Comparison of ENCODE assay signal across 19 mouse cellular contexts in genomic region chr8:121861276-121861675, GRCm38 (mm10). TPM values are rescaled to one million over a fixed set of nuclear protein-coding genes. Genes with fewer than 3 reads are reported as not detected.
DNase-seq lines count a peak whose midpoint lies in the region; ATAC-seq and TF ChIP-seq lines count a peak whose summit lies in the region.
"Had no signal": no experiment of that assay in that cellular context is flagged by ENCODE, and none has a peak within 500 bp of the region (broad histone marks: within the 10 kb centered on the region; RNA-seq: fewer than 3 reads in every experiment).

No protein-coding gene starts in this region.

- ATAC-seq in lung, embryonic 16.5 days (ENCODE audit: low read depth) = 0 out of 2 replicates have a peak, but pooled peaks have one; percentile 28
- ATAC-seq in embryonic facial prominence, embryonic 15.5 days (ENCODE audit: insufficient number of reproducible peaks, low FRiP score, low TSS enrichment, low read depth) = no peak
- ATAC-seq in megakaryocyte progenitor cell, adult 5-6 weeks (replicated peaks; ENCODE audit: poor library complexity) = peak; percentile 87
- no peak for ATAC-seq in heart, embryonic 12.5 days (ENCODE audit: insufficient number of reproducible peaks, low FRiP score)
- ATAC-seq: forebrain, embryonic 14.5 days had no signal

- no peak for DNase-seq in lung, adult 2 months
- peak; percentile 63 for DNase-seq in CH12.LX (ENCODE audit: extremely low read depth)
- no peak for DNase-seq in ovary, postnatal 14 days (ENCODE audit: low spot score)
- DNase-seq in thymus, adult 18-20 months = no peak
- DNase-seq: adrenal gland, adult 2 months; cerebellum, adult 8-10 months; embryo, embryonic 11 days; heart, postnatal 4 days; kidney, adult 2 months; kidney, postnatal 36 days; liver, postnatal 0 days; thymus, adult 2 months had no signal

- TF ChIP-seq CTCF in lung, adult 2 months (IDR thresholded peaks at IDR 0.05; ENCODE audit: insufficient read depth, low read length) = no peak
- no peak for TF ChIP-seq CTCF in CH12.LX (conservative IDR thresholded peaks at IDR 0.05 in 1 of 2, IDR thresholded peaks at IDR 0.05 in 1 of 2; ENCODE audit: low read depth in 2 of 2, low read length in 2 of 2)

- H3K9me3 ChIP-seq in lung, embryonic 16.5 days (ENCODE audit: control insufficient read depth, low read length) = no peaks in the 10 kb centered on the region
- no peaks in the 10 kb centered on the region for H3K9me3 ChIP-seq in CH12.LX (replicated peaks; ENCODE audit: low read length)
- H3K9me3 ChIP-seq in embryonic facial prominence, embryonic 15.5 days (replicated peaks) = no peaks in the 10 kb centered on the region
- no peaks in the 10 kb centered on the region; the same call in 1 of the 2 replicates for H3K9me3 ChIP-seq in heart, embryonic 12.5 days (replicated peaks)
- H3K9me3 ChIP-seq: limb, embryonic 15.5 days had no signal

- H3K79me2 ChIP-seq in CH12.LX (replicated peaks; ENCODE audit: control insufficient read depth, extremely low read depth, insufficient read depth, poor library complexity, severe bottlenecking) = no peaks in the 10 kb centered on the region

- WGBS in lung, embryonic 16.5 days = 37% methylated on average over 6 of the region's 6 CpGs
- whole genome bisulfite sequencing in lung, adult 2 months = 40% methylated on average over 6 of the region's 6 CpGs
- WGBS in embryonic facial prominence, embryonic 15.5 days = 22% methylated on average over 6 of the region's 6 CpGs
- 47% methylated on average over 6 of the region's 6 CpGs for WGBS in heart, embryonic 12.5 days

- TF ChIP-seq RAD21 in CH12.LX (IDR thresholded peaks at IDR 0.05; ENCODE audit: low read depth, low read length) = no peak

- dilution Hi-C loops in CH12.LX (cut with MboI; ENCODE audit: extremely low pct_ligation_motif_present, extremely low pct_unique_long_range_greater_than_20kb, low sequenced_read_pairs) = no loop called here

- no peaks in the 10 kb centered on the region for H3K36me3 ChIP-seq in lung, embryonic 16.5 days (ENCODE audit: control insufficient read depth, insufficient read depth, low read length)
- H3K36me3 ChIP-seq in CH12.LX (replicated peaks in 1 of 2; ENCODE audit: control insufficient read depth in 1 of 2, insufficient read depth in 1 of 2, low read length in 1 of 2) = peaks cover 0 to 11% of the 10 kb centered on the region in 2 experiments
- no peaks in the 10 kb centered on the region for H3K36me3 ChIP-seq in embryonic facial prominence, embryonic 15.5 days
- H3K36me3 ChIP-seq in heart, embryonic 12.5 days = no peaks in the 10 kb centered on the region
- H3K36me3 ChIP-seq: limb, embryonic 15.5 days had no signal

- no peak overlapping the region for H3K4me3 ChIP-seq in lung, embryonic 16.5 days (ENCODE audit: low read length)
- H3K4me3 ChIP-seq in lung, adult 2 months (replicated peaks; ENCODE audit: extremely low read depth, low read depth, low read length) = no peak overlapping the region
- no peak overlapping the region for H3K4me3 ChIP-seq in CH12.LX (replicated peaks in 1 of 3; ENCODE audit: low read depth in 2 of 3, low read length in 2 of 3, poor library complexity in 1 of 3)
- H3K4me3 ChIP-seq in embryonic facial prominence, embryonic 15.5 days (replicated peaks) = no peak overlapping the region
- H3K4me3 ChIP-seq in heart, embryonic 12.5 days = no peak overlapping the region
- H3K4me3 ChIP-seq: erythroblast, embryonic 14.5 days; limb, embryonic 15.5 days had no signal

- in situ Hi-C loops in CH12.LX (cut with MboI; ENCODE audit: low pct_ligation_motif_present, low pct_unique_long_range_greater_than_20kb, low sequenced_read_pairs) = no loop called here

- H3K27ac ChIP-seq in lung, embryonic 16.5 days (ENCODE audit: low read length) = no peak overlapping the region
- H3K27ac ChIP-seq in CH12.LX (ENCODE audit: insufficient read depth, low read depth) = peak overlapping the region; percentile 14
- 0 out of 2 replicates have a peak overlapping the region, but pooled peaks have one; percentile 40 for H3K27ac ChIP-seq in embryonic facial prominence, embryonic 15.5 days (replicated peaks)
- no peak overlapping the region for H3K27ac ChIP-seq in heart, embryonic 12.5 days (ENCODE audit: poor library complexity, severe bottlenecking)
- H3K27ac ChIP-seq: limb, embryonic 15.5 days had no signal

- no peaks in the 10 kb centered on the region for H3K4me1 ChIP-seq in lung, embryonic 16.5 days (replicated peaks; ENCODE audit: control insufficient read depth, insufficient read depth, low read length)
- no peaks in the 10 kb centered on the region for H3K4me1 ChIP-seq in lung, adult 2 months (ENCODE audit: control insufficient read depth, insufficient read depth, low read length)
- peaks cover 43 to 80% of the 10 kb centered on the region in 2 experiments for H3K4me1 ChIP-seq in CH12.LX (ENCODE audit: control insufficient read depth in 1 of 2, insufficient read depth in 2 of 2)
- H3K4me1 ChIP-seq in embryonic facial prominence, embryonic 15.5 days = peaks cover 14% of the 10 kb centered on the region
- no peaks in the 10 kb centered on the region for H3K4me1 ChIP-seq in heart, embryonic 12.5 days (replicated peaks)

- H3K9ac ChIP-seq in lung, embryonic 16.5 days (ENCODE audit: low read length) = no peak overlapping the region
- H3K9ac ChIP-seq in CH12.LX (ENCODE audit: insufficient read depth, low read depth) = no peak overlapping the region
- no peak overlapping the region for H3K9ac ChIP-seq in embryonic facial prominence, embryonic 15.5 days
- no peak overlapping the region for H3K9ac ChIP-seq in heart, embryonic 12.5 days
- H3K9ac ChIP-seq: limb, embryonic 15.5 days; liver, postnatal 0 days had no signal

- no peak overlapping the region for H3K4me2 ChIP-seq in lung, embryonic 16.5 days (ENCODE audit: low read depth, low read length)
- no peak overlapping the region for H3K4me2 ChIP-seq in CH12.LX (ENCODE audit: insufficient read depth, low read depth, poor library complexity, severe bottlenecking)
- H3K4me2 ChIP-seq in embryonic facial prominence, embryonic 15.5 days (replicated peaks) = no peak overlapping the region
- H3K4me2 ChIP-seq in heart, embryonic 12.5 days = no peak overlapping the region
- H3K4me2 ChIP-seq: limb, embryonic 15.5 days had no signal

- TF ChIP-seq EP300 in CH12.LX (IDR thresholded peaks at IDR 0.05; ENCODE audit: low read length) = no peak

- no peaks in the 10 kb centered on the region for H3K27me3 ChIP-seq in lung, embryonic 16.5 days (ENCODE audit: control insufficient read depth, insufficient read depth, low read depth, low read length)
- H3K27me3 ChIP-seq in CH12.LX (replicated peaks) = no peaks in the 10 kb centered on the region
- H3K27me3 ChIP-seq in embryonic facial prominence, embryonic 15.5 days = no peaks in the 10 kb centered on the region
- peaks cover 20% of the 10 kb centered on the region; the same call in 1 of the 2 replicates for H3K27me3 ChIP-seq in heart, embryonic 12.5 days (replicated peaks)
- H3K27me3 ChIP-seq: limb, embryonic 15.5 days had no signal

- TF ChIP-seq POLR2A in lung, adult 2 months (IDR thresholded peaks at IDR 0.05; ENCODE audit: borderline replicate concordance, extremely low read depth, low read depth, low read length) = no peak
- TF ChIP-seq POLR2A in CH12.LX (IDR thresholded peaks at IDR 0.05; ENCODE audit: low read depth, low read length) = no peak

TF ChIP-seq in CH12.LX, 34 proteins besides CTCF, POLR2A, EP300 and RAD21:
- TF ChIP-seq MXI1 (IDR thresholded peaks at IDR 0.05; ENCODE audit: low read depth, low read length) = no peak
- no peak for TF ChIP-seq MAX (IDR thresholded peaks at IDR 0.05; ENCODE audit: low read length)
- peak; percentile 48; the same call in 1 of the 2 replicates for TF ChIP-seq BHLHE40 (IDR thresholded peaks at IDR 0.05; ENCODE audit: low read depth, low read length)
- 0 out of 2 replicates have a peak, but pooled peaks have one; percentile 19 for TF ChIP-seq IRF4 (IDR thresholded peaks at IDR 0.05; ENCODE audit: low read depth, low read length)
- peak; percentile 87 for TF ChIP-seq ZNF384 (IDR thresholded peaks at IDR 0.05; ENCODE audit: low read depth, low read length)
- no peak for TF ChIP-seq SMC3 (IDR thresholded peaks at IDR 0.05; ENCODE audit: low read depth, low read length)
- 0 out of 2 replicates have a peak, but pooled peaks have one; percentile 32 for TF ChIP-seq CHD2 (IDR thresholded peaks at IDR 0.05; ENCODE audit: low read length)
- no peak for TF ChIP-seq RCOR1 (conservative IDR thresholded peaks at IDR 0.05; ENCODE audit: low read depth, low read length)
TF ChIP-seq in CH12.LX: peak in this region for 4.

RNA-seq across cellular contexts. Expression of gene Klhdc4, which starts 31.9 kb away (rescaled TPM):
- 33.2 and 34.6 TPM in 2 replicates for polyA plus RNA-seq in lung, embryonic 16.5 days (2015; fragmentation: Nextera tagmentation; extraction: Ambion mirVana)
- polyA plus RNA-seq in lung, adult 2 months (2012; rRNA removed) = 32.9 and 36.1 TPM in 2 replicates
- total RNA-seq in CH12.LX (2012; rRNA removed) = 54.3 and 66.9 TPM in 2 replicates
- 35.5 and 42.4 TPM in 2 replicates for total RNA-seq in CH12.LX (2014; rRNA removed)
- 51.5 and 69.7 TPM in 2 replicates for polyA plus RNA-seq in CH12.LX (2012; ENCODE audit: insufficient read length, low read depth)
- polyA plus RNA-seq in embryonic facial prominence, embryonic 15.5 days (2015; fragmentation: Nextera tagmentation; extraction: Ambion mirVana) = 31.9 and 34.4 TPM in 2 replicates
- total RNA-seq in megakaryocyte progenitor cell, adult 5-6 weeks (2015) = 16.5 and 18.6 TPM in 2 replicates
- total RNA-seq in megakaryocyte progenitor cell, adult 5-6 weeks (2017) = 46.1 and 46.9 TPM in 2 replicates
- polyA plus RNA-seq in heart, embryonic 12.5 days (2016; fragmentation: Nextera tagmentation; extraction: Ambion mirVana) = 27.7 and 28.2 TPM in 2 replicates

RNA-seq across cellular contexts. Expression of gene Slc7a5, which starts 46.2 kb away (rescaled TPM):
- polyA plus RNA-seq in lung, embryonic 16.5 days (2015; fragmentation: Nextera tagmentation; extraction: Ambion mirVana) = 10.4 and 10.7 TPM in 2 replicates
- polyA plus RNA-seq in lung, adult 2 months (2012; rRNA removed) = 11.4 and 12.1 TPM in 2 replicates
- total RNA-seq in CH12.LX (2012; rRNA removed) (156 and 207 TPM in 2 replicates), CH12.LX (2014; rRNA removed) (110 and 119 TPM in 2 replicates)
- 235 and 291 TPM in 2 replicates for polyA plus RNA-seq in CH12.LX (2012; ENCODE audit: insufficient read length, low read depth)
- polyA plus RNA-seq in embryonic facial prominence, embryonic 15.5 days (2015; fragmentation: Nextera tagmentation; extraction: Ambion mirVana) = 31.0 and 31.9 TPM in 2 replicates
- total RNA-seq in megakaryocyte progenitor cell, adult 5-6 weeks (2015) = 46.4 and 57.5 TPM in 2 replicates
- total RNA-seq in megakaryocyte progenitor cell, adult 5-6 weeks (2017) = 25.8 and 31.7 TPM in 2 replicates
- polyA plus RNA-seq in heart, embryonic 12.5 days (2016; fragmentation: Nextera tagmentation; extraction: Ambion mirVana) = 22.3 and 24.6 TPM in 2 replicates

Comparison
In these comparisons a context has a peak if more than half of its experiments do, and no peak if none do; other contexts are left out.
1. ATAC-seq: peak in lung, embryonic 16.5 days (single experiment) and megakaryocyte progenitor cell, adult 5-6 weeks (single experiment); none in embryonic facial prominence, embryonic 15.5 days (single experiment) and heart, embryonic 12.5 days (single experiment).
2. H3K27ac ChIP-seq: peak in CH12.LX (single experiment) and embryonic facial prominence, embryonic 15.5 days (single experiment); none in lung, embryonic 16.5 days (single experiment) and heart, embryonic 12.5 days (single experiment).